Mouse (Mus musculus) embryonic facial prominence, embryonic 13.5 days (tissue): ENCODE measurements around the gene Dmrta2. TPM values are rescaled to one million over a fixed set of nuclear protein-coding genes. Genes with fewer than 3 reads are reported as not detected.

Source experiments
- ATAC-seq: fragments of 200-750 bp; cut with Nextera tagmentation; 2 replicates; pipeline ENCODE4 v1.8.0; 2017; ENCODE audit warnings: low read depth; ENCODE audit not compliant: insufficient number of reproducible peaks, insufficient read depth, low FRiP score, low TSS enrichment
- H3K27ac ChIP-seq: fragments of 300-500 bp; sonication (generic); 2 replicates; pipeline ENCODE4 v1.5.1; 2015; ENCODE audit warnings: moderate library complexity, mild to moderate bottlenecking, inconsistent platforms
- H3K27me3 ChIP-seq: fragments of 300-500 bp; sonication (generic); 2 replicates; pipeline ENCODE4 v1.6.1; 2015; ENCODE audit warnings: mild to moderate bottlenecking, inconsistent platforms
- H3K36me3 ChIP-seq: fragments of 300-500 bp; sonication (generic); 2 replicates; pipeline ENCODE4 v1.6.1; 2015; ENCODE audit warnings: mild to moderate bottlenecking, inconsistent platforms
- H3K4me1 ChIP-seq: fragments of 300-500 bp; sonication (generic); 2 replicates; pipeline ENCODE4 v1.6.1; 2015; ENCODE audit warnings: inconsistent platforms
- H3K4me2 ChIP-seq: fragments of 300-500 bp; sonication (generic); 2 replicates; pipeline ENCODE4 v1.6.1; 2015; ENCODE audit warnings: moderate library complexity, mild to moderate bottlenecking, inconsistent platforms
- H3K4me3 ChIP-seq: fragments of 300-500 bp; sonication (generic); 2 replicates; pipeline ENCODE4 v1.5.1; 2015; ENCODE audit warnings: mild to moderate bottlenecking, inconsistent platforms
- H3K9ac ChIP-seq: fragments of 300-500 bp; sonication (generic); 2 replicates; pipeline ENCODE4 v1.6.1; 2015; ENCODE audit warnings: mild to moderate bottlenecking, inconsistent platforms
- H3K9me3 ChIP-seq: fragments of 300-500 bp; sonication (generic); 2 replicates; pipeline ENCODE4 v1.6.1; 2016; ENCODE audit warnings: inconsistent platforms
- WGBS: fragments of 180-500 bp; shearing (Covaris S2); methylation state at CpG from one replicate; pipeline ENCODE4 v1.1.7; 2015; ENCODE audit warnings: mixed read lengths; 5-methylcytosine and 5-hydroxymethylcytosine counted together
- polyA plus RNA-seq: library from polyadenylated mRNA; unstranded; fragments of >200 nt; fragmentation: Nextera tagmentation; extraction: Ambion mirVana; gene quantifications from 2 replicates; pipeline ENCODE4 v1.2.1, GENCODE M21; 2015

The Dmrta2 gene
- 0.56 and 1.5 TPM in 2 replicates for polyA plus RNA-seq

DNA sequence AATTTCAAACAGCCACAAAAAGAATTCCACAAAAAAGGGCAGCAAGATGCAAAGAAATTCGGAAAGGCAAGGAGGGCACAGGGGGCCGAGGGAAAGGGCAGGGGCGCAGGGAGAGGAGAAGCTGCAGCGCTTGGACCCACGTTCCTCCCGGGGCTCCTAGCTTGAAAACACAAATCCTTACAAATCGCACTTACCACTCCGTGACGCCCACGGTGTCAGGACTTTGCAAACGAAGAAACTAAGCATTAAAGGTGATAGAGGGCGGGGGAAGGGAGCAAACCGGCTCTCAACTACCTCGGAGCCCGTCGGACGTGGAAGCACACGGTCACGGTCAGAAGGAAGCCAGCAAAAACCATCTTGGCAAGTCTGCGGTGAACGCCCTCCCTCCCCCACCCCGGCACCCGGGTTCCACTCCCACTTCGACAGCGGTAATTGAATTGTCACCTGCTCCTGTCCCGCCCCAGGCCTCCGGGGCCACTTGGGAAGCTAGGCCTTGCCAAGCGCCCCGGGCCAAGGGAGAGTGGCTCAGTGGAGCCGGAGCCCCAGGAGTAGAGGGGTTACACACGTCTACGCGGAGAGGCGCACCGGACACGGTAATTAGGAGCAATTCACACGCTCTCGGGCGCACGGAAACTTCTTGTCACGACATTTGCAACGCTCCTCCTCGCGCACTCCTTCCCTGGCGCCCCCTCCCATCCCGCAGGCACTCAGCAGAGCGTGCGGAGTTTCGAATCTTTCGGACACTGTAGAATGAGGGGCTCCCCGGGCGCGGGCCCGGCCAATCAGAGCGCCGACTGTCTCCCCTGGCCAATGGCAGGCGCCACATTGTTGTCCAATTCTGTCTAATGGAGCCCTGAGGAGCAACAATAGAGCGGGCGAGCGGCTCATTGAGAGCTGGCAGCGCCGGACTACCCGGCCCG, at the start of gene Dmrta2:
Dmrta2 (plus strand) TSS at position 906 of the 920 bp plus-strand sequence.
- WGBS = under 1% methylated on average over 63 of the region's 64 CpGs
- Histone ChIP-seq H3K4me3 (peak within 1 kb of the TSS; percentile 47), H3K4me2 (peak within 1 kb of the TSS; percentile 66), H3K4me1 (peaks cover 39% of the 10 kb centered on the region), H3K9ac (peak within 1 kb of the TSS; percentile 65), H3K9me3 (no peaks in the 10 kb centered on the region), H3K27ac (no peak within 1 kb of the TSS), H3K27me3 (peaks cover 100% of the 10 kb centered on the region), H3K36me3 (no peaks in the 10 kb centered on the region)
- ATAC-seq = peak; percentile 72

DNA sequence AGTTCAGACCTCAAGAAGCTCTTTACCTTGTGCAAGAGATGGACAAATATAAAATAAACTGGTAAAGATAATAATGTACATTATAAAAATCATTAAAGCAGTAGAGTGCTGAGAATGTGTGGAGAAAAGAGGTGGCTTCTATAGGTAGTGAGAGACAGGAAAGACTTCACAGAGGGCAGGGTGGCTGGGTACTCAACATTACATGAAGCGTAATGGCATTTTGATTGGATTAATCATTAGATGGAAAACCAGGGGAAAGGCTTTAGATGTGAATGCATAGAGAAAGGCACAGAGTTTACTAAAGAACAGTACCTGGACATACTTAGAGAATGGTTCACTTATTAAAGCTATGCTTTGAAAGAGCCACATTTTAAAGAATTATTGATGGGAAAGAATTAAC, 48.8 kb upstream of the Dmrta2 start:
- no peak overlapping the region for H3K27ac ChIP-seq
- 98% methylated on average over 1 of the region's 1 CpGs for WGBS
- no peak for ATAC-seq
- H3K9me3 ChIP-seq = no peaks in the 10 kb centered on the region
- H3K9ac ChIP-seq = no peak overlapping the region
- no peak overlapping the region for H3K4me2 ChIP-seq
- H3K4me3 ChIP-seq = no peak overlapping the region
- no peaks in the 10 kb centered on the region for H3K27me3 ChIP-seq
- no peaks in the 10 kb centered on the region for H3K4me1 ChIP-seq
- H3K36me3 ChIP-seq = no peaks in the 10 kb centered on the region

DNA sequence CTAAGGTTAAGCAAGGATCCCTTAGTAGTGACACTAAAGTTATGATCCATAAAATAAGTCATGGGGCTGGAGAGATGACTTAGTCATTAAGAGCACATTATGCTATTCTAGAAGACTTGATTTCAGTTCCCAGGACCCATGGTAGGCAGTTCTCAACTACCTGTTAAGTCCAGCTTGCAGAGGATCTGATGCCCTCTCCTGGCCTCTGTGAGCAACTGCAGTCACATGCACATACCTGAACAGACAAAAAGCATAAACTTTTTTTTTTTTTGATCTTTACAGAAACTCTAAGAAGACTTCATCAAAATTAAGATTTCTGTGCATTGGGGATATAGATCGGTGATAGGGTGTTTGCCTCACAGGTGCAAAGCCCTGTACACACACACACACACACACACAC, 47.4 kb upstream of the Dmrta2 start:
- no peak overlapping the region for H3K4me3 ChIP-seq
- 100% methylated on average over 1 of the region's 1 CpGs for WGBS
- no peak overlapping the region for H3K9ac ChIP-seq
- H3K4me2 ChIP-seq = no peak overlapping the region
- no peaks in the 10 kb centered on the region for H3K4me1 ChIP-seq
- H3K36me3 ChIP-seq = no peaks in the 10 kb centered on the region
- no peaks in the 10 kb centered on the region for H3K27me3 ChIP-seq
- ATAC-seq = no peak
- no peak overlapping the region for H3K27ac ChIP-seq
- H3K9me3 ChIP-seq = no peaks in the 10 kb centered on the region

DNA sequence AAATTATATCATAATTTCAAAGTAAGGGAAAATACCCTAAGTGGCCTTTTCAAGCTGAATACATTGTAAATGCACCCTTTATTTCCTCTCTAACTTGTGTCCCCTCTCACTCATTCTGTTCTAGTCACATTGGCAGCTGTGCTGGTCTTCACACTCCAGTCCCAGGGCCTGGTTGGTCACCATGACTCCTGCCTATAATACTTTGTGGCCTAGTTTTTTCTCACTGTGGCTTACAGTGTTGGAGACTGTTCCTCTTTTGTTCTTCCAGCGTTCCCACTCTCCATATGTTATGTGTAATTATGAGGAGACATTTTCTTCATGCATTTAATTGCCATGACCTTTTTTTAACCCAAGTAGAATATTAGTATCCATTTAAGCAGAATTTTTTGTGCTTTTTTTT, 46.9 kb upstream of the Dmrta2 start:
- H3K4me1 ChIP-seq = no peaks in the 10 kb centered on the region
- H3K36me3 ChIP-seq = no peaks in the 10 kb centered on the region
- no peak overlapping the region for H3K4me3 ChIP-seq
- 91% methylated on average over 1 of the region's 1 CpGs for WGBS
- H3K27me3 ChIP-seq = no peaks in the 10 kb centered on the region
- no peak overlapping the region for H3K27ac ChIP-seq
- no peak overlapping the region for H3K4me2 ChIP-seq
- no peak for ATAC-seq
- H3K9me3 ChIP-seq = no peaks in the 10 kb centered on the region
- H3K9ac ChIP-seq = no peak overlapping the region

DNA sequence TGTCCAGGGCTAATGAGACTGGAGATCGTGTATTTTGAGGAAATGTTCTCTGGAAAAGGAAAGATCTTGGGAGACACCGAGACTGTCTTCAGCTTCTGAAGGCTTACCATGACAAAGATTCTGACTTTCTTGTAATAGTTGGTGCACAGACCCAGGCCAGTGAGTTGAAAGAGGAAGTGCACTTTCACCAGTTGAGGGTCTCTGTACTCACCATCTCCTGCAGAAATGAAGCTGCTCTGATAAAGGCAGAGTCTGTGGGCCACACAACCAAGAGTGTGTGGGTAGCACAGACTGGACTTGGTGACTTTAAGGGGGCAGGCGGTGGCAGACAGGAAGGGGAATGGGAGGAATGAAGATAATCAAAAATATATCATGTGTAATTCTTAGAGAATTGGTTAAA, 41.3 kb upstream of the Dmrta2 start:
- Histone ChIP-seq H3K9ac (no peak overlapping the region), H3K9me3 (no peaks in the 10 kb centered on the region), H3K4me1 (no peaks in the 10 kb centered on the region), H3K36me3 (no peaks in the 10 kb centered on the region), H3K4me2 (no peak overlapping the region), H3K4me3 (no peak overlapping the region), H3K27ac (no peak overlapping the region), H3K27me3 (no peaks in the 10 kb centered on the region)
- ATAC-seq = no peak
- 87% methylated on average over 3 of the region's 3 CpGs for WGBS

DNA sequence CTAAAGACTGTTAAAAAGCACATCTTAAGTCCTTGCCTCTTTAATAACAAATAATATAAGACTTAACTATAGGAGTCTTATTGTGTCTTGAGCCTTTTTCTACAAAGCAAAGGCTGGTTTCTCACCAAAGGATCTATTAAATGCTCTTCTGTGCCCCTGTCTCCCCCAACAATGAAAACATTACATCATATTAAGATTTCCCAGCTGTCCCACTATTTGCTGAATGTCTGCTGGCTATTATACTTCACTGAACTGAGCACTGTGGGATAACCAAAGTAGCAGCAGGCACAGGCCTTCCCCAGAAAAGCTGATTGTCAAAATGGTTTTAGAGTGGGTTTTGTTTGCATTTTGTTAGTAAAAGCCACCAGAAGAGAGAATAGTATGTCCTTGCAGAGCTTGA, 38.6 kb upstream of the Dmrta2 start:
- no peaks in the 10 kb centered on the region for H3K4me1 ChIP-seq
- no peaks in the 10 kb centered on the region for H3K9me3 ChIP-seq
- H3K36me3 ChIP-seq = no peaks in the 10 kb centered on the region
- no peak overlapping the region for H3K27ac ChIP-seq
- H3K4me2 ChIP-seq = no peak overlapping the region
- no peaks in the 10 kb centered on the region for H3K27me3 ChIP-seq
- ATAC-seq = no peak
- H3K9ac ChIP-seq = no peak overlapping the region
- H3K4me3 ChIP-seq = no peak overlapping the region

DNA sequence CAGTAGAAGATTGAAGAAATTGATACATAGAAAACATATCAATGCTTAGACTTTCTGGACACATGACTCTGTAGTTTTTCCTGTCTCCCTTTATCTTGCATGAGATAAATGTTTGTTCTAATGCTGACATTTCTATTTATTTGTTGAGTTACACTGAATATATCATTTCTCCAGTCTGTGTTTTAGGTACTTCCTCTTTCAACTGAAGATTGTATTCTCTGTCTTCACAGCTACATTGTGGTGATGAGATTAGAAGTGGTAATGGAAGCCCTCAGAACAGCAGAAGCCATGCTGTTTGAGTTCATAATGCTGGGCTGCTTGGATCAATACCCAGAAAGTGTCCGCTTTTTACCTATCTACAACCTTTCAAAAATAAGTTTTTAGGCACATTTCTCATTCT, 32.3 kb upstream of the Dmrta2 start:
- Histone ChIP-seq H3K36me3 (no peaks in the 10 kb centered on the region), H3K4me1 (no peaks in the 10 kb centered on the region), H3K27me3 (no peaks in the 10 kb centered on the region), H3K4me2 (no peak overlapping the region), H3K27ac (no peak overlapping the region), H3K9me3 (no peaks in the 10 kb centered on the region), H3K9ac (no peak overlapping the region), H3K4me3 (no peak overlapping the region)
- 97% methylated on average over 1 of the region's 1 CpGs for WGBS
- ATAC-seq = no peak

DNA sequence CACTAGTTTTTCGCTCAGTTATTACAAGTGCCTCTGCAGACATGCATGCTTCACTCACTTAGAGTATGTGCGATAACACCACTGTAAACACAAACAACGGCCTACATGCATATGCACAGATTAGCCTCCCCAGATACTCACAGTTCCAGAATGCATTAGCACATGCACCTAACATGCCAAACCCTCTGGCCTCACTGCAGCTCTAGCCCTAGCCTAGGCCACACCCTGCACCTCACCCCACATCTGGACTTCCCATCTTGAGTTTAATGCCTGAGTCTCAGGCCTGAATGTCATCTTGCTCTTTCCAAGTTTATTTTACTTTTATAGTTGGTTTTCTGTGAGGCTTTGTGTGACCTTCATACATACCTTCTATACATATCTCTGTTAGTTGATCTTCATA, 28.5 kb upstream of the Dmrta2 start:
- H3K9ac ChIP-seq = no peak overlapping the region
- H3K4me1 ChIP-seq = peaks cover 3% of the 10 kb centered on the region; the same call in 1 of the 2 replicates
- no peaks in the 10 kb centered on the region for H3K36me3 ChIP-seq
- no peak overlapping the region for H3K4me3 ChIP-seq
- WGBS = 98% methylated on average over 3 of the region's 3 CpGs
- H3K4me2 ChIP-seq = no peak overlapping the region
- H3K27ac ChIP-seq = no peak overlapping the region
- no peak for ATAC-seq
- no peaks in the 10 kb centered on the region for H3K9me3 ChIP-seq
- no peaks in the 10 kb centered on the region for H3K27me3 ChIP-seq

DNA sequence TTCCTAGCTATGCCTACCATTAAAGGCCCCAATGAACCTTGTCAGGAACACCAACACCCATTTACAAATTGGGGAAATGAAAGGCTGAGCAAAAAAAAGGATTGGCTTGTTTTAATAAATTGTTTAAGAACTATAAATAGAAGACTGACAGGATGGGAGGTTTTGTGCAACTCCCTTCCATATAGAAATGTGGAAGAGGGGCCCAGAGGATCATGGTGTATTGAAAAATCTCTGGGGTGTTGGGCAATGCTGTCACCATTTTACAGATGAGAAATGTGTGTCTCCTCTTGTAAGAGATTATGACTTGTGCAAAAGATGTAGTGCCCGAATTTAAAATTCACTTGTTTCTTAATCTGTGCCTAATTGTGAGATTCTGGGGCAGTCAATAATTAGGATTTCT, 24.3 kb upstream of the Dmrta2 start:
- Histone ChIP-seq H3K36me3 (no peaks in the 10 kb centered on the region), H3K27ac (no peak overlapping the region), H3K9me3 (no peaks in the 10 kb centered on the region), H3K4me1 (peaks cover 3% of the 10 kb centered on the region; the same call in 1 of the 2 replicates), H3K27me3 (no peaks in the 10 kb centered on the region), H3K9ac (no peak overlapping the region), H3K4me3 (no peak overlapping the region), H3K4me2 (no peak overlapping the region)
- WGBS = 88% methylated on average over 1 of the region's 1 CpGs
- no peak for ATAC-seq

DNA sequence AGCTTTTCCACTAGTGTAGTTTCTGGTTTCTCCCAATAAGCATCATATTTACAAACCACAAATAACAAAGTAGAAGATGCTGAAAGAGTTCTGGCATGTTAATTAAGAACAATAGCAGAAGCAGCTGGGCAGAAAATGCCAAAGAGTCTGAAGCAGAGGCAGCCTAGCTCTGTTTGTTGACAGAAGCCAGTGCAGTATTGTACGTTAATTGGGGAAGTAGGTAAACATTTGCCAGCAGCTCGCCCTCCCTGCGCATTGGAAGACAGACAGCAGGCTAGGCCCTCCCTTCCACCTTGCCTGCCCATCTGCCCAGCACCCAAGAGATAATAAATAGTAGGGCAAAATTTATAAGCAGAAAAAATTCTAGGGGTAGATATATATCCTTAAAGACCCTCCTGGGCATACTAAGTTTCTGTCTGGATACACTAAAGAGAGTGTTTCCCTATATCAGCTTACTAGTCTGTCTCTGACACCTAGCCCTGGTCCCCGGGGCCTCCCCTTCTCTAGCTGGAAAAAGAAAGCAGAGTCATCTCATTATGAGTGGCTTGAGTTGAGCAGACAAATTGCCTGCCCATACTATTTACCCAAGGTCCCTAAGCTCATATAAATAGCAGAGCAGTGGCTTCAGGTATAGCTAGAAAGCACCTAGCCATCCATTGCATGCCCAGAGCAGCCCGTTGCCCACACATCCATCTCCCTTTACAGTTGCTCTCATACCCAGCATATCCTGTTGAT, 17.5 kb upstream of the Dmrta2 start:
- Histone ChIP-seq H3K4me2 (no peak overlapping the region), H3K9me3 (no peaks in the 10 kb centered on the region), H3K36me3 (peaks cover 5% of the 10 kb centered on the region; the same call in 1 of the 2 replicates), H3K27me3 (no peaks in the 10 kb centered on the region), H3K4me1 (peaks cover 4% of the 10 kb centered on the region), H3K27ac (no peak overlapping the region), H3K4me3 (no peak overlapping the region), H3K9ac (no peak overlapping the region)
- ATAC-seq = no peak
- 57% methylated on average over 5 of the region's 5 CpGs for whole genome bisulfite sequencing

DNA sequence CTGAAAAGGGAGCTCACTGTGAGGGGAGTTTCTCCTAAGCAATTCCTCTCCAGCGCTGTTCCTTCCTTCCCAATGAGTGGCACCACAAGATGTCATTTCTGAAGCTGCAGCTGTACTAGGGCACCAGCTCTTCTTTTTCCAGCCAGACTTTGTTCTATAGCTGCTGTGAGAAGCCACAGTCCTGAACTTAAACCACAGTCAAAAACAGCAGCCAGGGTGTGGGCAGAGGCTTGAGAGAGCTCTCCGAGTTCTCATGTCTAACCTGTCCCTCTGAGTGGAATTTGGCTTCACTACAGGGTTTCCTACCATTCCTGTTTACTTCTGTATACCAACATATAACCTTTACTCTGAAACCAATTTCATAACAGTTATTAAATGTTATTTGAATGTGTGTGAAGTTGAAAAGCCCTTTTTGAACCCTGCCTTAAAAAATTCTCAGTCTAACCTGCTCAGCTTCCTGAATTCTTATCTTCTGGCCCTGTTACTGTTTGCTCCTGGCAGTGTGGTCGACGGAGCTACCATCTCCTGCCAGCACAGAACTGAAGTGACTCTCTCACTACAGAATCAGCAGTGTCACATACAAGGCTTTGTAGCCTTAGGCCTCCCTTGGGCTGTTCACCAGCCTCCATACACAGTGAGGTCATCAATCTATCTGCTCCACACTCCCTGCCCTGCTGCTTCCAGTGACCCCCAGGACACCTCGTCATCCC, 14.1 kb upstream of the Dmrta2 start:
- Histone ChIP-seq H3K9ac (no peak overlapping the region), H3K4me3 (no peak overlapping the region), H3K4me2 (no peak overlapping the region), H3K4me1 (peaks cover 4% of the 10 kb centered on the region), H3K36me3 (peaks cover 5% of the 10 kb centered on the region; the same call in 1 of the 2 replicates), H3K9me3 (no peaks in the 10 kb centered on the region), H3K27me3 (no peaks in the 10 kb centered on the region), H3K27ac (no peak overlapping the region)
- ATAC-seq = 0 out of 2 replicates have a peak, but pooled peaks have one; percentile 15
- 90% methylated on average over 5 of the region's 5 CpGs for WGBS
